Mouse (Mus musculus): ENCODE results near the gene Tbc1d9b. TPM values are rescaled to one million over a fixed set of nuclear protein-coding genes. Genes with fewer than 3 reads are reported as not detected.

Gene Tbc1d9b
- polyA plus RNA-seq, 1 experiment: 72.3 TPM

GRCm38 (mm10) chr11:50184788-50185187 lies 53.6 kb downstream of the Tbc1d9b start:
- TF ChIP-seq CTCF (IDR thresholded peaks at IDR 0.05; ENCODE audit: borderline replicate concordance, insufficient read depth, low read length) (no peak), POLR2A (IDR thresholded peaks at IDR 0.05; ENCODE audit: low read depth, low read length) (no peak)

DNA sequence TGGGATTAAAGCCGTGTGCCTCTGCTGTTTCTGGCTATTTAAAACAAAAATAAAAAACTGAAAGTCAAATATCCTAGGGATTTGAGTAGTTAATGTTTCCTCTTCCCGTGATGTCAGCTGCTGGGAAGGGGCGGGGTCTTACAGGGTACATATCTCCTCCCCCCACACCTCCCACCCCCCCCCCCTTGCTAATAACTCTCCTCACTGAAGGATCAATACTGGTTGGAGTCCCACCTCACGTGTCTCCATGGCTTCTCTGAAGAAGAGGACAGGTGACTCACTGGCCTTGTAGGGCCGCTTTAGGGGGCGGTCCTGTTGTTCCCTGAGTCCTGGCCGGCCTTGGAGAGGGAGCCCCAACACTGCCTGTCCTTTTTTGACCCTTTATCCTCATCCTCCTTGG lies 57.5 kb downstream of the Tbc1d9b start:
- TF ChIP-seq CTCF (IDR thresholded peaks at IDR 0.05; ENCODE audit: borderline replicate concordance, insufficient read depth, low read length): no peak
- no peak for TF ChIP-seq POLR2A (IDR thresholded peaks at IDR 0.05; ENCODE audit: low read depth, low read length)
- H3K4me3 ChIP-seq (ENCODE audit: insufficient read depth, low read length): no peak overlapping the region
- no peaks in the 10 kb centered on the region for H3K4me1 ChIP-seq (ENCODE audit: control insufficient read depth, insufficient read depth, low read length)

More at GRCm38 (mm10) chr11:50184788-50185187, 53.6 kb downstream of the Tbc1d9b start:
- no peak overlapping the region for H3K4me3 ChIP-seq (ENCODE audit: insufficient read depth, low read length)
- H3K27ac ChIP-seq (ENCODE audit: insufficient read depth, low read length): no peak overlapping the region
- no peaks in the 10 kb centered on the region for H3K4me1 ChIP-seq (ENCODE audit: control insufficient read depth, insufficient read depth, low read length)

GRCm38 (mm10) chr11:50190362-50190761 lies 59.2 kb downstream of the Tbc1d9b start:
- Histone ChIP-seq H3K4me1 (ENCODE audit: control insufficient read depth, insufficient read depth, low read length) (no peaks in the 10 kb centered on the region), H3K4me3 (ENCODE audit: insufficient read depth, low read length) (no peak overlapping the region), H3K27ac (ENCODE audit: insufficient read depth, low read length) (no peak overlapping the region)
- TF ChIP-seq POLR2A (IDR thresholded peaks at IDR 0.05; ENCODE audit: low read depth, low read length): no peak
- no peak for TF ChIP-seq CTCF (IDR thresholded peaks at IDR 0.05; ENCODE audit: borderline replicate concordance, insufficient read depth, low read length)

More for the DNA sequence above, 57.5 kb downstream of the Tbc1d9b start:
- no peak overlapping the region for H3K27ac ChIP-seq (ENCODE audit: insufficient read depth, low read length)

- no peak overlapping the region for H3K27ac ChIP-seq (ENCODE audit: insufficient read depth, low read length)
- H3K4me3 ChIP-seq (ENCODE audit: insufficient read depth, low read length): no peak overlapping the region
- TF ChIP-seq CTCF (IDR thresholded peaks at IDR 0.05; ENCODE audit: borderline replicate concordance, insufficient read depth, low read length): no peak
- no peak for TF ChIP-seq POLR2A (IDR thresholded peaks at IDR 0.05; ENCODE audit: low read depth, low read length)
- no peaks in the 10 kb centered on the region for H3K4me1 ChIP-seq (ENCODE audit: control insufficient read depth, insufficient read depth, low read length)
These were observed 61.1 kb downstream of the Tbc1d9b start for GRCm38 (mm10) chr11:50192278-50192677.

GRCm38 (mm10) chr11:50194070-50194469 lies 62.9 kb downstream of the Tbc1d9b start:
- TF ChIP-seq CTCF (IDR thresholded peaks at IDR 0.05; ENCODE audit: borderline replicate concordance, insufficient read depth, low read length): no peak
- TF ChIP-seq POLR2A (IDR thresholded peaks at IDR 0.05; ENCODE audit: low read depth, low read length): no peak
- Histone ChIP-seq H3K4me3 (ENCODE audit: insufficient read depth, low read length) (no peak overlapping the region), H3K4me1 (ENCODE audit: control insufficient read depth, insufficient read depth, low read length) (no peaks in the 10 kb centered on the region), H3K27ac (ENCODE audit: insufficient read depth, low read length) (no peak overlapping the region)

GRCm38 (mm10) chr11:50194793-50195192 lies 63.6 kb downstream of the Tbc1d9b start:
- Histone ChIP-seq H3K4me3 (ENCODE audit: insufficient read depth, low read length) (no peak overlapping the region), H3K27ac (ENCODE audit: insufficient read depth, low read length) (no peak overlapping the region), H3K4me1 (ENCODE audit: control insufficient read depth, insufficient read depth, low read length) (no peaks in the 10 kb centered on the region)
- TF ChIP-seq POLR2A (IDR thresholded peaks at IDR 0.05; ENCODE audit: low read depth, low read length): no peak
- TF ChIP-seq CTCF (IDR thresholded peaks at IDR 0.05; ENCODE audit: borderline replicate concordance, insufficient read depth, low read length): no peak

DNA sequence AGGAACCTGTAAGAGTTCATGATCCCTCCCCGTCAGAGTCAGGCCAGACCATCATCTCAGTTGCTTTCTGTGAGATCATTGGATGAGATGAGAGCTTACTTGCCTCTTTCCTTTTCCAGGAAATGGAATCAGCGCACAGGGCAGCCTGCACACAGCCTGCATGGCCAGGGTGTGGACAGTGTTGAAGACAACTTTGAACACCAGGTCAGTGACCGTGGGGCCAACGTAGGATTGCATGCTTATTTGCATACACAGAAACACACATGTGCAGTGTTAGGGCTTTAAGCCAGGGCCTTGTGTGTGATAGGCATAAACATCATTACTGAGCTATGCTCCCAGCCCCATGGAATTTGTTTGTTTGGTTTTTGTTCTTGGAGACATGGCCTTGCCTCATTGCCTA lies 66.3 kb downstream of the Tbc1d9b start:
- no peak overlapping the region for H3K4me3 ChIP-seq (ENCODE audit: insufficient read depth, low read length)
- TF ChIP-seq POLR2A (IDR thresholded peaks at IDR 0.05; ENCODE audit: low read depth, low read length): no peak
- no peak for TF ChIP-seq CTCF (IDR thresholded peaks at IDR 0.05; ENCODE audit: borderline replicate concordance, insufficient read depth, low read length)
- H3K4me1 ChIP-seq (ENCODE audit: control insufficient read depth, insufficient read depth, low read length): no peaks in the 10 kb centered on the region
- no peak overlapping the region for H3K27ac ChIP-seq (ENCODE audit: insufficient read depth, low read length)

DNA sequence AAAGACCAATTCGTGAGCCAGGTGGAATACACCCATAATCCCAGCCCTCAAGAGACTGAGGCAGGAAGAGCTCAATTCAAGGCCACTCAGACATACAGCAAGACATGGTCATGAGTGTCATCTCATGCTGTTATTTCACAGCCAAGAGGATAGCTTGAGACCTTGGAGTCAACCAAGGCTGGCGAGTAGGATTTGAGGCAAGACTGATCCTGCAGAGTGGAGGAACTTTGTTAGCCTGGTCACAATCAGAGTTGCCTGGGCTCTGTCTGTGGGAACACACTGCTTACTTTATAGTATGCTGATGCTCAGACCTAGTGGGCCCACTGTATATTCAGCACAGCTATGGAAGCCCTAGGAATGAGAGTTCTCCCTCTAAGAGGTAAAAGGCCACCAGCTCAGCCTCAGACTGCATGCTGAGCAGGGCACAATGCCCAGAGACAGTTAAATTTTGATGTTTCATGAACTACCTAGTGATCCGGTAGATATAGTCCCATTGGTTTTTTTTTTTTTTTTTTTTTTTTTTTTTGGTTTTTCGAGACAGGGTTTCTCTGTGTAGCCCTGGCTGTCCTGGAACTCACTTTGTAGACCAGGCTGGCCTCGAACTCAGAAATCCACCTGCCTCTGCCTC lies 67.1 kb downstream of the Tbc1d9b start:
- TF ChIP-seq CTCF (IDR thresholded peaks at IDR 0.05; ENCODE audit: borderline replicate concordance, insufficient read depth, low read length) (no peak), POLR2A (IDR thresholded peaks at IDR 0.05; ENCODE audit: low read depth, low read length) (no peak)
- no peak overlapping the region for H3K4me3 ChIP-seq (ENCODE audit: insufficient read depth, low read length)
- H3K27ac ChIP-seq (ENCODE audit: insufficient read depth, low read length): no peak overlapping the region
- no peaks in the 10 kb centered on the region for H3K4me1 ChIP-seq (ENCODE audit: control insufficient read depth, insufficient read depth, low read length)

DNA sequence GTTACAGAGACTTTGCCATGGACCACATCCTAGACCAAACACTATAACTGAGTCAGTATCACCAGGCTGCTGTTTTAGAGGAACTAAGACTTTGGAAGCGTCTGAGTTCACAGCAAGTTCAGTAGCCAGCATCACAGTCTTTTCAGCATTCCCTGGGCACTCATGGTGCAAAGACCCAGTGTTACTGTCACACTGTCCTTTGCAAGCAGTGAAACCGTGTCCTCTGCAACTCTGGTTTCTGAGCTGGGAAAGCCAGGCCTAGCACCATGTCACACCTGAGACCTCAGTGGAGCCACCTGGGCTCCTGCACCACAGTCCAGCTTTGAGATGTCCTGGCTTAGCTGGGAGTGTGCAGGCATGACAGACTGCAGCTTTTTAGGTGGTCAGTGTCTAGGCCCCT lies 67.7 kb downstream of the Tbc1d9b start:
- no peak overlapping the region for H3K4me3 ChIP-seq (ENCODE audit: insufficient read depth, low read length)
- no peak for TF ChIP-seq POLR2A (IDR thresholded peaks at IDR 0.05; ENCODE audit: low read depth, low read length)
- TF ChIP-seq CTCF (IDR thresholded peaks at IDR 0.05; ENCODE audit: borderline replicate concordance, insufficient read depth, low read length): no peak
- H3K27ac ChIP-seq (ENCODE audit: insufficient read depth, low read length): no peak overlapping the region
- no peaks in the 10 kb centered on the region for H3K4me1 ChIP-seq (ENCODE audit: control insufficient read depth, insufficient read depth, low read length)

GRCm38 (mm10) chr11:50200613-50201012 lies 69.4 kb downstream of the Tbc1d9b start:
- H3K4me1 ChIP-seq (ENCODE audit: control insufficient read depth, insufficient read depth, low read length): no peaks in the 10 kb centered on the region
- TF ChIP-seq POLR2A (IDR thresholded peaks at IDR 0.05; ENCODE audit: low read depth, low read length) (no peak), CTCF (IDR thresholded peaks at IDR 0.05; ENCODE audit: borderline replicate concordance, insufficient read depth, low read length) (no peak)
- H3K27ac ChIP-seq (ENCODE audit: insufficient read depth, low read length): no peak overlapping the region
- no peak overlapping the region for H3K4me3 ChIP-seq (ENCODE audit: insufficient read depth, low read length)

Data from embryonic fibroblast, embryonic 13.5 days (primary cell).